Mouse (Mus musculus) thymus, postnatal 14 days (tissue): Measurements from ENCODE around the gene Slc4a4.

Source experiments
- DNase-seq: peaks from one replicate; pipeline ENCODE4 v3.0.0; 2021

Slc4a4 gene

DNA sequence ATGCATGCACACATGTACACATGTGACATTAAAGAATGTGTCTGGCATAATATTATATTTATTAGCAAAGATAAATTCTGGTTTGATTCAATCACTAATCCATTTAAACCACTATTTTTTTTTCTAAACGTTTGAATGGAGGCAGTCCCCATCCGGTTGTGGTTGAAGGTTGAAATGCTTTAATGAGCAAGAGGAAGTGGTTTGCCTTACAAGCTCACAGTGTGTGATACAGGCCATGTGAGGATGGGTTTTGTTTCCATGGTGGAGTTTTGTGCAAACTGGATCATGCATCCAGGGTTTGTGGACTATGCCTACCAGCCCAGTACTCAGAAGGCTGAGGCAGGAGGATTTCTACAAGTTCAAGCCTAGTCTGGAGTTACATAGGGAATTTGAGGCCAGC is 311.9 kb downstream of the Slc4a4 start:
- DNase-seq: no peak

DNA sequence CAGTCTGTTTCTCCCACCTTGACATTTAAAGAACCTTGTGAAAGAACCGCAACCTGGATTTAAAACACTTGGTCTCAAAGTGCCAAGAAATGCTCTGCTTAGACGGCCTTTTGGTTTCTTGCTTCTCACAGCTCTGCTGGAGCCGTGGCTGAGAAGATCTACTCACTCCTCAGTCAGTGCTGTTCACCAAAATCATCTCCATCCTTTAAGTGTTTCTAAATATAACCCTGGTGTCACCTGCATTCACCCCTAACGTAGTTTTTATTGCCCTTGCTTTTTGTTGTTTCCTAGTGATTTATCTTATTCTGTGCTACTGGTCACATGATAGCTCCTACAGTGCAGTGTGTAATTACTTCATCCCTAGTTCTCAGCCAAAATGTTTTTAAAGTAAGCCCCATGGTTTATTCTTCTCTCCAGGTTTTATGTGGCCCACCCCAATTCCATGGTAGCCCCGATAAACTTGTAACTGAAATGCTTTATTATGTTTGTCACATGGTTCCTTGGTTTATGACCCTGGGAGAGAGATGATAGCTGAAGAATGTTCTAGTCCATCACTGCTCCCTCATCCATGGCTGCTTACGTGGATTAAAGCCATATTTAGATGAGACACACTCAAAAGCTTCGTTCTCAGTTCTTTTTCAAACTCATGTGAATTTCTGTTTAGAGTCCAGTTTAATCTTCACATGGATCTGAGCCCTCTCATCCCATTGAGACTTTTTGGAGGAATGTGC is 323.5 kb downstream of the Slc4a4 start:
- DNase-seq: no peak

DNA sequence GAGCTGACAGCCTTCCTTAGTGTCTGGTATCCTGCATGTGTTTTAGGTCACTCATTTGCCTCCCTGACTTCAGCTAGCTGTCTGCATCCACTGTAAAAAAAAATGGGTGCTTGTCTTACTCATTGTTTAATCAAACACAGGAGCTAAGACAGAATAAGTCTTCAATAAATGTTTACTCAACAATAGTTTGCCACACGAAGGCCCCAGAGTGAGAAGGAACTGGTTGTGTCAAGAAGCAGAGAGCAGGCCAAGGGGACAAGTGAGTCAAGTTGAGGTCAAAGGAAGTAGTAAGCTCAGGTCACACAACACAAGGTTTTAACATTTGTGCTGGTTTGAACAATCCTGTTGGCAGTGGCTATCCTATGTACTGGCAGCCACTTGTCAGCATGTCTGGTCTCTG is 324.4 kb downstream of the Slc4a4 start:
- no peak for DNase-seq

DNA sequence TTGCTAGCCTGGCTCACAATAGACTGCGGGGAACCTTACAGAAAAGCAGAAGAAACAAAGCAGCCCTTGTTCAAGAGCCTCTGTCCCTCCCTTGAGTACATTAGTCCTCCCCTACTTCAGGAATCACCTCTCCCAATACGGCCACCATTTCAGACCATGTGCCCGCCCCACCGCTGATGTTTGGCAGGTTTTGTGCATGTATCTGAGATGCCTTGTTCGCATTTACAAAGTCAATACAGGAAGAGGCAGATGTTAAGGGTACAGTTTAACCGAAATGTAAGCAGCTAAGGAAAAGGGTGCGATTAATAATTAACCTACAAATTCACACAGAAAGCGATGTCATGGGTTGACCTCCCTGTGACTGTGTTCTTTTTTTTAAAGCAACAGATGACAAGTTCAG is 331.6 kb downstream of the Slc4a4 start:
- DNase-seq: no peak

DNA sequence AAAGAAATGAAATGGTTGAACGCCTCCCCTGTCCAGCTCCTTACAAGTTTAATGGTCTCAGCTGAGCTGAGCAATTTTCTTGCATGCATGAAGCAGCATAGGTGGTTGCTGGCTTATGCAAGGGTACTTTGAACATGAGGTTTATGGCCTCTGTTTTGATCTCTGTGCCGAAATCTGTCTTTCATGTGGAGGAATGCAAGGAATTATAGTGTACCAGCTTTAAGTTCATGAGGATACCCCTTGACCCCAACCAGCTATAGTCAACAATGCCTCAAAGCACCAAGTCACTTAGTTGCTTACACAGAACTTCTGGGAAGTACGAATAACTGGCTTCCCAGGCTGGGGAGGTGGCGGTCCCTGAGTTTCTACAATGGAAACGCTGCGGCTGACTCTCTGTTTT is 332.1 kb downstream of the Slc4a4 start:
- no peak for DNase-seq

DNA sequence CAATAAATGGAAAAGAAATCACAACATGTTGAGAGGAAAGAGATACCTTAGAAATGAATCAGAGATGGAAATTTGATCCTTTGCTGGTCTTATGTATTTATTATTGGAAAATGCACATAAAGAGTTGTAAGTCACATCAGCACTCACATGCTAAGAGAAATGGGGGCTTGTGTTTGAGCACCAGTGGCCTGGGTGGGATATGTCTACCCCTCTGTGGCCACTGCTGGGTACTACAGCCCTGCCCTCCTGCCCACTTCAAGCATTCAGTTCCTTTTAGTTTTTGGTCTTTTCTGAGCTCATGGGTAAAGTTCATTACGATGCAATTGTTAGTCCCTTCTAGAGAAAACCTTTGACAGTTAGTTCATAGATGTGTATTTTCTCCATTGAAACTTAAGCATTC is 335.0 kb downstream of the Slc4a4 start:
- DNase-seq: no peak

DNA sequence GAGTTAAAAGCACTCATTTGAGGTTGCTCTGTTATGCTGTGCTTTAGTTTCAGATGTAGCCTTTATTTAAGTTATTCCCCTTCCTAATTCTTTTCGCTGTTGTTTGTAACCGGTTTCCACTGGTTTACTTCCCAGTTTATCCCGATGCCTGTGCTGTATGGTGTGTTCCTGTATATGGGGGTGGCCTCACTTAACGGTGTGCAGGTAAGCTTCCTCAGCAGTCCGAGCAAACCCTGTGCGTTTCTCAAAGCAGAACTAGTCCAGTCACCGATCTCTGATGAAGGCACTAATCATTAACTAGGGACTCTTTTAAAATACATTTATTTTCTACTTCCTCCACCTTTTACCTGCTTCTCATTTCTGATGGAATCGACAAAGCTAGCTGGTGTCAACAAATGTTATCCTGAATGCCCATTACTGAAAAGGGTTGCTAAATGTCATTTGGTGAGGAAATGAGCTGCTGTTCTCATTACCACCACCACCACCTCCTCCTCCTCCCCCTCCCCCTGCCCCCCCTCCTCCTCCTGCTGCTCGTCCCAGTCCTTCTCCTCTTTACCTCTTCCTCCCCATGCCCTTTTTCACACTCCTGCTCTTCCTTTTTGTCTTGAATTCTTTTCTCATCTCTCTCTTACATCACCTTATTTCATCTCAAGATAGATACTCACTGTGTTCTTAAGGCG is 336.6 kb downstream of the Slc4a4 start:
- no peak for DNase-seq

DNA sequence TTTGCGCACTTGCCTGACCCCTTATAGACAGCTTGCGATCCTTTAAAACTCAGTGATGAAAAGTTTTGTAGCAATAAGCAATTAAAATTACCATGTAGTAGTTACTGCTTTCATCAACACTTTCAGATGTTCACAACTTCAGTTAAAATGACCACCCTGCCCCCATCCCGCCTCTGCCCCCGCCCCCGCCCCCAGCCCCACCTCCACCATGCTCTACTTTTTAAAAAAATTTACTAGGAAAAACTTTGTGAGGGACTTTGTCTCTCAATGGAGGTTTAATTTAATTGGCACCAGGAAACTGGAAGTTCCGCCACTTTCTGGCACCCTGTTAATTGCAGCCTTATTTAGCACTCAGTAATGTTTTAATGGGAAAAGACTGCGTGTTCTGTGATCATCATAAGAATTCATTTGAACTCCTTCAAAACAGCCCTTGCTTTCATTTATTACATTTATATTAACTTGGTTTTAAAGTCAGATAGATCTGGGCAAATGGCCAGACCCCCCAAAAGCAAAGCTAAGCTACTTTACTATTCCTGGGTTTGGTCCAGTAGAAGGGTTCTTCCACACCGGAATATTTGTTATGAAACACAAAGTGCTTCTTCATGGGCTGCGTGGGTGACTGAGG is 337.2 kb downstream of the Slc4a4 start:
- no peak for DNase-seq

DNA sequence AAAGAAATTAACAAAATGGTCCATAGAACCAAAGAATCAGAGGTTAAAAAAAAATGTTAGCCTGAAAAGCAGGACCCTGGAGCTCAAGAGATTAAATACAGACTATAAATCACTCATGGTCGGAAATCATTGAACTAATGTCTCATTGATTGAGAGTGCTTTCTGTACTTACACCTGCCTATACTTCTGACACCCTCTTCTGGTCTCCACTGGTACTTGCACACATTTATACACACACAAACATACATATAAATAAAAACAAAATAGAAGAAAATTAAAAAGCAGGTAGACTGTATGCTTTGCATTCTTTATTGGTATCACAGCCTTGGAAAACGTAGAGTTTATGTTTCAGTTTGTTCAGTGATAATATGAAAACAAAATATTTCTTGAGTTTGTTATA is 341.3 kb downstream of the Slc4a4 start:
- no peak for DNase-seq

DNA sequence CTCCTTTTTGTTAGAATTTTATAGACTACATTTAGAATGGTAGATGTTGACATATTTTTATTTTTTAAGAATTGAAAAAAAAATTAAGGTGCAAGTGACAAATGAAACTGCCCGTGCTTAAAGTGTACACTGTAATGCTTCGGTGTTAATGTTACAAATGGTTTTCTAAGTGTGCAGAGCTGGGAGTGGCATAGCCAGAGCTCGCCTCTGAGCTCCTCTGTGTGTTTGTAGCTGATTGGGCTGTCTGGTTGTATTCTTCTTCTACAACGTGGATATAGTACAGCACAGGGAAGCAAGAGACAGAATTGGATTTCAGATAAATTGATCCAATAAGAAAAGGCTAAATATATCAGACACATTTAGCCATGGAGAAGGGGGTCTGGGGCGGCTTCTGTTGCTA is 343.0 kb downstream of the Slc4a4 start:
- DNase-seq: no peak

DNA sequence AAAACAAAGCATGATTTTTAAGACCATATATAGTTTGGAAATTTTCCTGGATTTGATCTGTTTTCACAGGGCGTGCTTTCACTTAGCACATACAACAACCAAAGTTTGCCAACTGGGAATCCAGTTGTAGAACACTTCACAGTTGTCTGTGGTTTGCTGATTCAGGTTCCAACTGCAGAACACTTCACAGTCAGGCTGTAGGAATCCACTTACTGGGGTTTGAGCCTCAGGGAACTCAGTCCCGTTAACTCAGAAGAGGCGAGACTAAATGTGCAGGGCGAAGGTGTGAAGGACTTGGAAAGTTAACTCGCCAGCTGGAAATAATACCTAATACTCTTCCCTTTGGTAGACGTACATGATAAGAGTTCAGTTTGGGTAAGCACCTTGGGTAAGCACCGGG is 345.7 kb downstream of the Slc4a4 start:
- DNase-seq: no peak

DNA sequence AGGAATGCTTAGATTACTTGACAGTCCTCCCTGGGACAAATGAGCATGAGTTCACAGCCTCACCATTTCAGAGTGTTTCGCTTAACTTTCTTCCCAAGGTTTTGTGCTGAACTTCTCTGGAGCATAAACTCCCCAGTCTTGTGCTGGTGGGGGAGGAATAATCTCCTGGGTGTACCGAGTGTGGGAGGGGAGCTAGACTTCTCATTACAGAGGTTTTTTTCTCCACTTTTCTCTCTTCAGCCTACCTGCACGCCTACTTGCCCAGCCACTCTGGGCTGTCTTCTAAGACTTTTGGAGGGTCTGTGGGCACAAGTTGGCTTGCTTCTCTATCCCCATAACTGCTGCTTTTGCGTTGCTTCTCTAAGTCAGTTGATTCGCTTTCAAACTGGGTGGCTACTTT is 365.2 kb downstream of the Slc4a4 start:
- DNase-seq: no peak

DNA sequence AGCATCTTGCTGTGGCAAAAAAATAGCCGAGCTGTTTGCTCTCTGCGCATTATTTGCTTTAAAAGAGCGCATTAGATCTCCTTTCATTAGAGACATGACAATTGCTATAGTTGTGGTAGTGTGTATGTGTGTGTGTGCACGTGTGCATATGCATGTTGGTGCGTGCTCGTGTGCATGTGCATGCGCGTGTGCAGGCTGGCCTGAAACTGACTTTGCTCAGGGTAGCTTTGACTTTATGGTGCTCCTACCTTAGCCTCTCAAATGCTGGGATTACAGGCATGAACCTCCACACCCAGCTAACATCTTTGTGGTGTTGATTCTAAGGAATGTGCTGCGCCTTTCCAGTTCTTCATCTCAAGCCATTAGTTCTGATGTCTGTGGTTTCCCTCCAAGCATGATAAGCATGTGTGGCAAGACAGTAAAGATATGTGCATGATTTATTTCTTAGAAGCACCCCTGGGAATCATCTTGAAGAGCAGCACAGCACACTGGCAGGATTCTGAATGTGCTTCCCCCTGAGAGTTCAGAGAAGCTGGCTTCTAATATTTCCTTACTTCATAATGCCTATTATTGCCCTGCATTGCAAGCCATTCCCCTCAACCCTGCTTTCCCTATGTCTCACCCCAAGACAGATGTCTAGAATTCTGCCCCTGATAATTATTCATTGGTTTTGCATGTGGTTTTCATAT is 373.3 kb downstream of the Slc4a4 start:
- no peak for DNase-seq

DNA sequence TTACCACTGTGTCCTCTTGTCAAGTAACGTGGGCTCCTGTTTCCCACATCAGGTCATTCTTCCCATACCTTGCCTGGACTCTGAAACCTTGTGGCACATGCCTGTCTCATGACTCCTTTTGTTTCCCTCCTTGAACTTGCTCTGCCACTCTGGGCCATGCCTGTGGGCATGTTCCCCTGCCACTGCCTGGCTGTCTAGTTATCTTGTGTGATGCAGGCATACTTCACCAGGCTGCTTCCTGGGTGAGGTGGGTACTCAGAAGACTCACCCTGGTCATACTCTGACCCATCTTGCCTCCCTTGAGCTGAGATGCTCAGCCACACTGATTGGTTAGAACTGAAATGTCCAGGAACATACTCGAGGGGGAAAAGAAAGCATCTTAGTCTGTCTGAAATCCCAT is 390.4 kb downstream of the Slc4a4 start:
- DNase-seq: no peak

DNA sequence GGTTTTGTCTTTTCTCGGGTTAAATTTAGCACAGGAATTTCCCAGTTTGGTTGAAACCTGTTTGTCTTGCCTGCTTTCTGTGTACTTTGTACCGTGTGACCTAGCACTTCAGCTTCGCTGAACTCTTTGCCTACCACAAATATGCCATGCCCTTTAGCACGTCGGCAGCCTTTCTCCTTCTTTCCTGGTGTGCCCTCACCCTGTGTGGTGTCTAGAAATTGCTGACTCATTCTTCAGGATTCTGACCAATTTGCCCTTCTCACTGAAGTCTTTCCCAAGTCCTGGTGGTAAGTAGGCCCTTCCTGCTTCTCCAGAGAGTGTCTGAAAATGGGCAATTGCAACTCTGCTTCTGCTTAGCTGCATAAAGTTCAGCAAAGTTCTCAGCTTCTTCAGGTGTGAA is 391.0 kb downstream of the Slc4a4 start:
- DNase-seq: no peak

DNA sequence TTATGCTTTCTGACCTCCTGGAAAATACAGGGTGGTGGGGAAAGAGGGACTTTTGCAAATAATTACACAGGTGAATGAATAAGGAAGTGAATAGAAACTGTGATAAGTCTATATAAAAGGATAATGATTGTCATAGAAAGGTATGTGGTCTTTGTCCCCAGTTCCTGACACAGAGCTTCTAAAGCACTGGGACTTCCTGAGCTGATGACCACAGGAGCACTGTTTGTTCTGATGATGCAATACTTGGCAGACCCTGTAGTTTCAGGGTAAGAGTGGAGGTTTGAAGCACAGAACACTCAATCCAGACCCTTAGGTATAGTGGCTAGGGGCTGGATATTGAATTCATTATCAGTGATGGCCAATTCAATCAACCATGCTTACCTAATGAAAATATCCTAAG is 391.7 kb downstream of the Slc4a4 start:
- no peak for DNase-seq

DNA sequence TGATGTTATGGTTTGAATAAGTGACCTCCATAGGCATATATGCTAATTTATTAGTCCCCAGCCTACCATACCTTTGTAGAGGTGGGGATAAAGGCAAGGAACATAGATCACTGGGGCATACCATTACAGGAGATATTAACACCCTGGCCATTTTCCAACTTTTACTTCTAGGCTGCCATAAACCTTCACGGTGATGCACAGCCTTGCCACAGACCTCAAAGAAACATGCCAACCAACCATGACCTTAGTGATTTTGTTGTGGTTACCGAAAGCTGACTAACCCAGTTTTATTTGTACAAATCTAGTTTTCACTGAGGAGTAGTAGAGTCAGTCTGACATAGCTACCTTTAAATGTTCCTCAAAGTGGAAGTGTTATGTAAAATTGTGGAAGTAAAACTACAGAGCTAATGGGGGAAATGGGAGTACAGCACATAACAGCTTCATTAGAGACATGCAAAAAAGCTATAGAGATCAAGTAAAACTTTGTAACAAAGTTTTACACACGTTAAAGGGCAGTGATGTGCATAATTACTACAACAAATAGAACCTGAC is 393.8 kb downstream of the Slc4a4 start:
- no peak for DNase-seq
